Mouse (Mus musculus) testis, postnatal 14 days (tissue): ENCODE data around the gene Gm44511.
"Not testable (repeated sequence)": the region's sequence is repeated elsewhere in the genome, so short reads cannot be mapped to it uniquely, and the experiment has no call there.

ENCODE experiments used
- DNase-seq: peaks from one replicate; pipeline ENCODE4 v3.0.0; 2021; ENCODE audit warnings: low spot score

The Gm44511 gene

GRCm38 (mm10) chr6:128799896-128800270 is 26.2 kb downstream of the Gm44511 start:
- DNase-seq, result no peak

DNA sequence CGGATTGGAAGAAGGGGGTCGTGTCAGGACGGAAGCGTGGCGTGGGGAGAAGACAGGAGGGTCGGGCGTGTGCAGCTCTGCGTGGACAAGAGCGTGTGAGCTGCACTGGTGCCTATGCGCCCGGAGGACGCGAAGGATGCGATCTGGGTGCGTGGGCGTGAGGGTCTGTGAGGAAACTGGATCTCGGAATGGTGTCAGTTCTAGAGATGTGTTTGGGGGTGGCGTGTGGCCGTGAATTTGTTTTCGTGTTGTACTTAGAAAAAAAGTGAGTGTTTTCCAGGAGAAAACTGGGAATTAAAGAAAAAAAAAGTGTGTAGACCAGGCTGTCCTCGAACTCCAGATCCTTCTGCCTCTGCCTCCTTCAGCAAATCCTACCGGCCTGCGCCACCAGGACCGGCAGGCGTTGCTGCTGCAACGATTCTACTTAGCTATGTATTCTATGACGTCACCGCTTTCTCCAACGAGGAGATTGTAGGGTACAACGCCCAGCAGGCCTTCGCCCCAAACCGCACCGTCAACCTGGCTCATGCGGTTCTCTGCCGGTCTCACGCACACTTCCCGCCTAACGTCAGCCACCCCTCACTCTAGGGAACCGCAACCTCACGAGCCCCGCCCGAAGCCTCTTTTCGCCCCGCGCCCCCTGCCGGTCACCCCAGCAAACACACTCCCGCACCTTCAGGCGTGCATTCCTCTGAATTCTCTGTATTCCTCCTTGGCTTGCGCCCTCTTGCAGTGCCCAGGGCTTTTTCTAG is 26.8 kb downstream of the Gm44511 start:
- DNase-seq, result peak; percentile 83

GRCm38 (mm10) chr6:128798772-128799143 is 27.4 kb downstream of the Gm44511 start:
- peak; percentile 51 for DNase-seq

GRCm38 (mm10) chr6:128797936-128798771 is 28.0 kb downstream of the Gm44511 start:
- DNase-seq, result no peak

GRCm38 (mm10) chr6:128797185-128797905 is 28.8 kb downstream of the Gm44511 start:
- DNase-seq, result no peak

DNA sequence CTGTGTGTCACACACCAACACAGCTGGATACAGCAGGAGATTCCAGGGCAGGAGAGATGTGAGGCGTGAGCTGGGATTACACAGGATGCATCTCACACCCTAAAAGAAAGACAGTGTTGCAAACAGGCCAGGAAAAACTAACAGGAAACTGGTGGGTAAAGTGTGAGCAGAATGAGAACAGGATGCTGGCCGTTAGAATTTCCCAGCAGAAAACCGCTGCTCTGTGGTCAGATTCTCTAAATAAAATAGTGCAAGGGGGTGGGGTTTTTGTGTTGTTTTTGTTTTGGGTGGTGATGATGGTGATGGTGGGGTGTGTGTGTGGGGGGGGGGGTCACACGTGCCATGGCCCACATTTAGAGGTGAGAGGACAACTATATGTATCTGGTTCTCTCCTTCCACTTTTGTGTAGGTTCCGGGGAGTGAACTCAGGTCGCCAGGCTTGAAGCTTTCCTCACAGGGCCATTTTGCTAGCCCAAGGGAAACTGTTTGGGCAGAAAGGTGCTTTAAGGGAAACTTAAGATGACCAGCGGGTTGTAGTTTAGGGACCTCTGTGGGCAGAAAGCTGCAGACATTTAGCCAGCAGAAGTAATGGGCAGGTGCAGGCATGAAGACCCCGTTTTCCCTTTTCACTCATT is 29.7 kb downstream of the Gm44511 start:
- DNase-seq, result no peak

DNA sequence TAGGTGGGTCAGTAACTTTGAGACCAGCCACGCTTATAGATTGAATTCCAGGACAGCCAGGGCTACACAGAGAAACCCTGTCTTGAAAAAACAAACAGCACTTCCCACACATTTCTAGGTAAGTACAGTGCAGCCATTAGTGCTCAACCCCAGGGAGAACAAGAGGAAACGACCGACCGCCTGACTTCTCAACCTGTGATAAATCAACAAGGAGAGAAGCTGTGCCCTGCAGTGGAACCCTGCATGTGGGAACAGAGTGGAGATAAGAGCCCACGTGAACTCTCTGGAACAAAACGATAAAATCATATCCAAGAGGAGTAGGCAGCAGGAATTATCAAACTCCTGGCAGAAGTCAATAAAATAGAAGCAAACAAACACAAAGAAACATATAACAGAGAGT is 32.4 kb downstream of the Gm44511 start:
- no peak for DNase-seq

- DNase-seq, result not testable (repeated sequence)
Observed at GRCm38 (mm10) chr6:128790491-128790994, 35.6 kb downstream of the Gm44511 start.

DNA sequence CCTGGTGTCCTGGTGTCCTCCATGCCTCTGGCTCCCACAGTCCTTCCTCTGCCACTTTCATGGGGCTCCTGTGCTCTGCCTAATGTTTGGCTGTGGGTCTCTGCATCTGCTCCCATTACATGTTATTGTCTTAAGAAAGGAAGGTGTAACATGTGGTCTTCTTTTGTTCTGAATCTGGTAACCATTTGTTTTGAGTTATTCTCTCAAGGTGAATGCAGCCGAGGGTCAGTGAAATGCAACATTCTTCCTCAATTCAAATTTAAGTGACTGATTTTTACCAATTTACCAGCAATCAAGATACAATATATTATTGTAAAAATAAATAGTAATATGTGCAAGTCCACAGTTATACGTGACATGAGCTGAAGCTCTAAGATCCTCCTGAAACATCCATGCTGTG is 37.0 kb downstream of the Gm44511 start, which contains the start of gene Klrb1c:
Klrb1c (minus strand) TSS at position 101 of the 400 bp plus-strand sequence.
- no peak for DNase-seq

DNA sequence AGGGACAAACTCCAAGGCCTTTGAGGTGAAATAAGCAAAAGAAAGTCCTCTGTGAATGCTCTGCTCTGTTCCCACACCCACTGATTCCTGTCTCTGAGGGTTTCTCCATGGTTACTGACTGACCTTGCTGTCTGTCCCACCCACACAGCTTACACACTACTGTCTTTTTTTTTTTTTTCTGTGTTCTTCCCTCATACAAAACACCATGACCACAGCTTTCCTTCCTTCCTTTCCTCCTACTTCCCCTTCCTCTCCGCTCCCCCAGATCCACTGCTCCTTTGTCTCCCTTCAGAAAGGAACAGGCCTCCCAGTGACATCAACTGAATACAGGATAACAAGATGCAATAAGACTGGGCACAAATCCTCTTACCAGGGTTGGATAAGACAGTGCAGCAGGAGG is 37.6 kb downstream of the Gm44511 start:
- DNase-seq, result no peak

DNA sequence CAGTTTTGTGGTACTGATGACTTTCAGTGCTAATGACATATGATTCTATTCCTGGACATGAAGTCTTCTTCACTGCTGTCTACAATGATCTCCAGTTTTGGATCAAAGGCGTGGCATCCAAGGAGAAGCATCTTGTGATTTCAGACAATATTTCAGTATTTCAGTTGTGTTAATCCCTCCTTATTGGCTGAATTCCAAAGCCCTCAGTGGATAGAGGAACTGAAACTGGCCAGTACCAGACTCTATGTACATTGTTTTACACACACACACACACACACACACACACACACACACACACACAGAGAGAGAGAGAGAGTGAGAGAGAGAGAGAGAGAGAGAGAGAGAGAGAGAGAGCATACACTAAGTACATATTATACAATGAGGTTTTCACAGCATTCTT is 39.7 kb downstream of the Gm44511 start:
- not testable (repeated sequence) for DNase-seq

- no peak for DNase-seq
Observed at GRCm38 (mm10) chr6:128769481-128770253, 56.4 kb downstream of the Gm44511 start.

DNA sequence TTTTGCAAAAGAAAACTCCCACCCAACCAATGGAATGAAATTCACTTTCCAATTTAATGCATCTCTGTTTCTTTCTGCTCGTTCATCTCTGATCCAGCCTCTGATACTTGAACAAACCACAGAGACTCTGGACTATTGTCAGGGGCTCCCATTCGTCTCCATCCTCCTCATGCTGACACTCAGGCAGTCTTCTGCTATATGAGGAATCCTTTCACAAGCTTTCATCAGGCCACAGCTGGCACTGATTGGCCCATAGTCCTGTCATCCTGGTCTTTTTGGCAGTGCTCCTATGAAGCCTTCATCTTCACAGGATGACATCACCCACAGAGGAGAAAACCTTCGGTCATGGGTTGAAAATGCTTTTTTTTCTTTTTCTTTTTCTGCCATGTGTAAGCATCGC is 58.1 kb downstream of the Gm44511 start:
- DNase-seq, result no peak

GRCm38 (mm10) chr6:128766486-128767254 is 59.4 kb downstream of the Gm44511 start:
- DNase-seq, result not testable (repeated sequence)

DNA sequence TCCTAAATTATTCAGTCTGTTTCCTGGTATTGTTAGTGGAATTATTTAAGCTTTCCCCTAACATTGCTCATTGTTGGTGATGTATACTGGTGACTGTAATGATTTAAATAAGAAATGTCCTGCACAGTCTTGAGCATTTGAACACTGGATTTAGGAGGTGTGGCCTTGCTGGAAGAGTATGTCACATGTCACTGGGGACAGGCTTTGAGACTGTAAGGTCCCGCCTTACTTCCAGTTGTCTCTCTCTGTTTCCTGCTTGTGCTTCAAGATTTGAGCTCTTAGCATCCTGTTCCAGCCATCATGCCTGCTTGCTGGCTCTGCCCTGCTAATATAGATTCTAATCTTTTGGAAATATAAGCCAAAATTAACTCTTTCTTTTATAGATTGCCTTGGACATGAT is 60.9 kb downstream of the Gm44511 start:
- DNase-seq, result no peak

DNA sequence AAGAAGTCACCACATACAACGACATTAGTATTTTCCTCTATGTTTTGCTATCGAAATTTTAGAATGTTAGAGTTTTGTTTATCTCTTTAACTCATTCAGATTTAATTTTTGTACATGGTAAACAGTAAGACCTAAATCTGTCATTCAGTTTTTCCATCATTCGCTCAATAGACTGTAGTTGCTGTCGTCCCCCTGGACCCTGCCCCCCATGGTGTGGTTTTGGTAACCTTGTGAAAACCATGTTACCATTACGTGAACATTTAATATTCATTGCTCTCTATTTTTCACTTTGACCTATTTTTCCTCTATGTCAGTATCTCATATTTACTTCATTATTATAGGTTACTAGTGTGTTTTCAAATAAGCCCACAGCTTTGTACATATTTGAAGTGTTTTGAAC is 61.5 kb downstream of the Gm44511 start:
- DNase-seq, result no peak

DNA sequence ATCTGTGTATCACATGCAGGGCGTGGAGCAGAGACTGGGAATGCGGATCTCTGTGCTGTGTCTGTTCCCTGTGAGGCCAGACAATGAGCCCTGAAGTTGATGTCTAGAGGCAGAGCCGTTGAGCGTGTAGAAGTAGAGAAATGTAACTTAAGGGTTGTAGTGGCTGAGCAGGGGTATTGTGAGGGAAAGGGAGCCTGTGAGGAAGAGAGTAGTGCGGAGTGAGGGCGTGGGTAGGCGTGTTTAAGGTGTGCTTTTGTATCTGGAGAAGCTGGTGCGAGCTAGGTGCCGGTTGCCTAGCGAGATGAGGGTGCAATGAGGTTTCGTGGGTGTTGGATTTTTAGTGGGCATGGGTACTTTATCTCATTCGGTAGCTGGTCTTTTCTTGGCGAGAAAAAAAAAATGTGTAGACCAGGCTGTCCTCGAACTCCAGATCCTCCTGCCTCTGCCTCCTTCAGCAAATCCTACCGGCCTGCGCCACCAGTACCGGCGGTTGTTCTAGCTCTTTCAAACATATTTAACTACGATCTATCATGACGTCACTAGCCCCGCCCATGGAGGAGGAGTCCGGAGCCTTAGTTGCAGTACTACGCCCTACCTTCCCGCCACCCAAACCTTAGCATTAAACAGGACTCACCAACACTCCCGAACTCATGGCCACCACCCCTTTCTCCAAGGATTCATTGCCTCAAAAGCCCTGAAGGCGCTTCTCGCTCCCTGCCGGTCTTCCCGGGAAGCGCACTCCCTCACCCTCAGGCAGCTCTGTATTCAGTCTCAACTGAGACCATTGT is 62.2 kb downstream of the Gm44511 start:
- DNase-seq, result peak; percentile 93

DNA sequence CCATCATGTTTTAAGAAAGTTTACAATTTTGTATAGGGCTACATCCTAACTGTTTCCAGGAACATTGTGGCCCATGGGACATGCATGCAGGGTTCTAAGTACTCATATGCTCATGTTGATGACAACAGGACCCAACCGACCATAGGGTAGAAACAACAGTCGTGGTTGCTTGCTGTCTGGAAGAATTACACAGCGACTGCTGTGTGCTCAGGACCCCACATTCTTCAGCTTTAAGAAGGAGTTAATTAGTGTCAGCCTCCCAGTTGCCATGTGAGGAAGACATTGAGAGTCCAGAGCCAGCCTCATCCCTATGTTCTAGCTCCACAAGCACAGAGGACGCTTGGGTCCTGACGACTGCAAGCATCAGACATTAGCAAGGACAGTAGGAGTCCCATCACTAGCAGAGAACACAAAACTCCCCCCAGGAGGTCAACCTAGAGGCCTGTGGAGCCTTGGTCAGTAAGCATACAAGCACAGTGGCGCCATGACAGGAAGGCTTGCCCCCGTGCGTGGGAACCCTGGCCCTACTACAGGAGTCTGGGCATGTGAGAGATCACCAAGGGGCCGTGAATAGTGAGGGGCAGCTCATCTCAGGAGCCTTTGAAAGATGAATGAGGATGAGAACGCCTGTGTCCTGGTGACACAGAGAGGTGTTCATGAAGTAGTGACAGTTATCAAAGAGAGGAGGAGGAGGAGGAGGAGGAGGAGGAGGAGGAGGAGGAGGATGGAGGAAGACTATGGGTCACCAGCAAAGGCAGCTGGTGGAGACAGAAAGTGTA is 63.0 kb downstream of the Gm44511 start:
- not testable (repeated sequence) for DNase-seq

- DNase-seq, result no peak
Observed at GRCm38 (mm10) chr6:128761144-128761540, 65.0 kb downstream of the Gm44511 start.
